Mouse (Mus musculus) testis, adult 2 months (tissue): ENCODE data around the gene Tcea2.

Experiments
- CTCF ChIP-seq: fragments of 200-500 bp; IDR thresholded peaks from 2 replicates; pipeline ENCODE4 v1.5.1; 2012; ENCODE audit warnings: low read depth, mild to moderate bottlenecking, inconsistent platforms, low read length, moderate library complexity; ENCODE audit not compliant: control insufficient read depth, insufficient read depth, insufficient replicate concordance
- POLR2A ChIP-seq: fragments of 200-500 bp; IDR thresholded peaks from 2 replicates; pipeline ENCODE4 v1.6.1; 2012; ENCODE audit warnings: low read depth, mild to moderate bottlenecking, inconsistent platforms, low read length, moderate library complexity; ENCODE audit not compliant: control insufficient read depth

DNA sequence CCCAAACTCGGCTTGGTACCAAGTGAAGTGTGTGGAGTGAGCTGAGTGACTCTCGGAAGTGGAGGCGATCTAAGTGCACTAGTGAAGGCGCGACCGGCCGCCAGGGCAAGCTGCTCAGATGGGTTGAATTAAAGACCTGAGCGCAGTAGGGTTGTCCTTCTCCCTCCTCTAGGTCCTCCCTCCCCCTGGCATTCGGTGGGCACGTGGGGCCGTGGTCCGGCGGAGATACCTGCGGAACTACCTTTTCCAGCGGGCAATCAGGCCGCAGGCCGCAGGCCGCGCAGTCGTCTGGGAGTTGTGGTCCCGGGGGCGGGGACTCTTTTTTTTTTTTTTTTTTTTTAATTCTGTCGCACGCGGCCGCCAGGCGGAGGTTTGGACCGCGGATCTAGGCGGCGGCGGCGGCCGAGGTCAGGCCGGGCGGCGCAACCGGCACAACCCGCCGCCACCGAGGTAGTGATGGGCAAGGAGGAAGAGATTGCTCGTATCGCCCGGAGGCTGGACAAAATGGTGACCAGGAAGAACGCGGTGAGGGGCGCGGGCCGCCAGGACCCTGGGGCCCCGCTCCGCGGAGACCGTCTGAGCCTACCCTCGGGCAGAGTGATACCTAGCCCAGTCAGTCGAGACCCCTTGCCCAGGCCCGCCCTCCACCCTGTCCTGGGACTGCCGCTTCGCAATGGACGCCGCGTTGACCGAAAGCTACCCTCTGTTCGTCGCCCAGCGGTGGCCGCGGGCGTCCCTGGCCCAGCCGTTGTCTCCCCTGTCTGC is at the start of gene Tcea2:
- TF ChIP-seq CTCF, result no peak; the same call in 1 of the 2 replicates
- TF ChIP-seq POLR2A, result no peak
